Mouse (Mus musculus): Measurements from ENCODE around the gene Zfp292. TPM values are rescaled to one million over a fixed set of nuclear protein-coding genes. Genes with fewer than 3 reads are reported as not detected.
A peak's percentile ranks its signal among the peaks of the same experiment; 100 is the strongest.

Zfp292 gene
- polyA plus RNA-seq, 1 experiment from 2014 or later, result 37.4 TPM

DNA sequence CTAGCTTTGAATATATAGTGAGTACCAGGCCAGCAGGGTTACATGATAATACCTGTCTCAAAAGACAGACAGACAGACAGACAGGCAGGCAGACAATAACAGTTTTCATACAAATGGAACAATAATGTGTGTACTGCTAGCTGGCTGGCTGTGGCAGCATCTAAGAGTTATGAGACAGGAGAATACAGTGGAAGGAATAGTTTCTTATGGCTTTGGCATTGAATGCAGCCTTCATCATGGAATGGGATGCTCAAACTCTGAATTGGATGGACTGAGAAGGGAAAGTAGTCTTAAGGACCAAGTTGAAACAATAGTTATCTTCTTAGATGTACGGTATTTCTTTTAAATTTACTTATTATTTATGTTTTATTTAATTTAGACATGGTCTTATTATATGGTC, 16.6 kb upstream of the Zfp292 start:
- no peak for ATAC-seq (replicated peaks)
- H3K9me3 ChIP-seq, result no peaks in the 10 kb centered on the region
- WGBS, result 88% methylated on average over 1 of the region's 1 CpGs

DNA sequence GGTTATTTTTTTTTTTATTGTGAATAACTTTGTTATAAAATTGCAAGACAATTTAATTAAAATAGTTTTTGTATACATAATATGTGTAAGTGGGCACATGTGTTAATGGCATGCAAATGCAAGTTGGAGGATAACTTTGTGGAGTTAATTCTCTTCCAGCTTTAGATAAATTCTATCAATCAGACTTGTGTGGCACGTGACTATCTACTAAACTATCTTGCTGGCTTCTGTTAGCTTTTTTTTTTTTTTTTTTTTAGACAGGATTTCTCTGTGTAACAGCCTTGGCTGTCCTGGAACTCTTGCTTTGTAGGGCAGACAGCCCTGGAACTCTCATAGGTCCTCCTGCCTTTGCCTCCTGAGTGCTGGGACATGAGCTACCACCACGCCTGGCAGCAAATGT, 15.7 kb upstream of the Zfp292 start:
- H3K4me2 ChIP-seq (replicated peaks), result no peak overlapping the region
- H3K36me3 ChIP-seq, result no peaks in the 10 kb centered on the region
- no peaks in the 10 kb centered on the region for H3K27me3 ChIP-seq

More for the DNA sequence above, 16.6 kb upstream of the Zfp292 start:
- Histone ChIP-seq H3K4me2 (replicated peaks) (no peak overlapping the region), H3K27me3 (no peaks in the 10 kb centered on the region), H3K27ac (replicated peaks) (no peak overlapping the region), H3K9ac (replicated peaks) (no peak overlapping the region), H3K4me3 (no peak overlapping the region), H3K4me1 (no peaks in the 10 kb centered on the region), H3K36me3 (no peaks in the 10 kb centered on the region)

DNA sequence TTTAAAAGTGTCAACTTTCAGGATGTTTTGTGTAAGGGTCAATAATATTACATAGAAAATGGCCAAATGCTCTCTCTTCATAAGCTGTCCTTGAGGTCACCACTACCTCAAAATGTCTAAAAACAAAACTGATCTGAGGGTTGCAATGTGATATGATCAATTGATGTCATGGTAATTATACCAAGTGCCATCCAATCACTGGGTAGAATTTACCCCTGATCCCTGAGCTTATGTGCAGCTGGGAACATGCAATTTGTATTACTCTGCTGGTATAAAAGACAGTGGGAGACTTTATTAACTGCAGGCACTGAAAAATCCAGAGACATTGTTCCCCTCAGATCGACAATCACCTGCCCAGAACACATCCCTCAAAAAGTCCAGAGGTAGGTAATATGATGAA, 10.7 kb upstream of the Zfp292 start, which contains the start of gene Cga:
Gene Cga, plus strand, starts transcription at position 301 of the 400 bp plus-strand sequence.
- Histone ChIP-seq H3K27ac (replicated peaks) (no peak within 1 kb of the TSS), H3K36me3 (no peaks in the 10 kb centered on the region), H3K4me3 (no peak within 1 kb of the TSS), H3K4me2 (replicated peaks) (no peak within 1 kb of the TSS), H3K9me3 (no peaks in the 10 kb centered on the region), H3K4me1 (no peaks in the 10 kb centered on the region), H3K27me3 (peaks cover 10% of the 10 kb centered on the region), H3K9ac (replicated peaks) (no peak within 1 kb of the TSS)
- WGBS, result 61% methylated on average over 1 of the region's 1 CpGs
- no peak for ATAC-seq (replicated peaks)

More for the DNA sequence above, 15.7 kb upstream of the Zfp292 start:
- ATAC-seq (replicated peaks), result no peak
- H3K4me1 ChIP-seq, result no peaks in the 10 kb centered on the region
- H3K4me3 ChIP-seq, result no peak overlapping the region
- no peaks in the 10 kb centered on the region for H3K9me3 ChIP-seq
- WGBS, result 61% methylated on average over 2 of the region's 2 CpGs
- H3K9ac ChIP-seq (replicated peaks), result no peak overlapping the region
- H3K27ac ChIP-seq (replicated peaks), result no peak overlapping the region

DNA sequence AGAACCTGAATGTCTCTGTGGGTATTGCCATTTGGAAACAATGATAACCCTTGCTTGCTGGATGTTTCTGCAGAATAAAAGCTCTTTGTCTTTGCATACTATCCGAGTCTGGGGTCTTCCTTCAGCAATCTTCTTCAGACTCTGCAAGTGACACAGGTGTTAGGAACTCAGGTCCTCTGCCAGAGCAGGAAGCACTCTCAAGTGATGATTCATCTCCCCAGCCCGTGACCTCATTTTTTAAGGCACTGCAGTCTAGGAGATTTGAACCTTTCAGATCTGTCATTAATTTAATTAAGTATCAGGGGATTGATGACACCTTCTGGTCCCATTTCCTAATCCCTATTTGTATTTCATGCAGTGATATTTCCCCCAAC, 7.0 kb upstream of the Zfp292 start:
- Histone ChIP-seq H3K36me3 (no peaks in the 10 kb centered on the region), H3K4me1 (peaks cover 13% of the 10 kb centered on the region), H3K9me3 (no peaks in the 10 kb centered on the region), H3K4me2 (replicated peaks) (no peak overlapping the region), H3K4me3 (no peak overlapping the region), H3K9ac (replicated peaks) (no peak overlapping the region; the same call in 1 of the 2 replicates), H3K27ac (replicated peaks) (no peak overlapping the region), H3K27me3 (peaks cover 11% of the 10 kb centered on the region)
- 34% methylated on average over 2 of the region's 2 CpGs for WGBS
- no peak for ATAC-seq (replicated peaks)

DNA sequence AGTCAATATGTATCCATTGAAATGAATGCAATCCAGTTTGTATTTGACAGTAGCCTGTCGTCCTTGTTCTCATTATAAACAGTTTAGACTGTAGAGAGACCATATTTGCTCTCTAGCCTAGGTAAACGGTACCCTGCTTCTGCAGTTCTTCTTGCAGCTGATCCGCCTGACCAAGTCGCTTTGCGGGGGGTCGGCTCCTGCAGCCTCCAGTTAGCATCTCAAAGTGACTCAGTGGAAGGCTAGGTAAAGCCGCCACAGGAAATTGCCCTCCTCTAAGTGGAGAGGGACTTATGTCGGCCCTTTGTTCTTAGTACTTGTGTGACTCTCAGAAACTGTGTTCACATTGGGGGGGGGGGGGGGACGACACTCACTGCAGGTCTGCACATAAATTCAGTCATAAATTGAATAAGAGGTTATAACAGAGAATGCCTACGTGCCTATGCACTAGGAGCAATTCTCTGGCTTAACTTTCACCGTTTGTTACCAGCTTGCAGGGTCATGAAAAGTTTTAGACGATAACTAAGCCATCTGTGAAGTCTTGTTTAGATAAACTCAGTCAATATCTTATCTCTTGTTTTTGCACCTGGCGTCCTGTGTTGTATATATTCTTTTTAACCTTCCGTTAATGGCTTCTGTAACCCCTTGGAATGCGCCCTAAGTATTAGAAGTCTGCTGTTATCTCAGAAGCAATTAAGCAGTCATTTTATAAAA, 6.5 kb upstream of the Zfp292 start:
- Histone ChIP-seq H3K36me3 (no peaks in the 10 kb centered on the region), H3K4me1 (peaks cover 13% of the 10 kb centered on the region), H3K27ac (replicated peaks) (no peak overlapping the region), H3K9me3 (no peaks in the 10 kb centered on the region), H3K4me3 (no peak overlapping the region), H3K9ac (replicated peaks) (no peak overlapping the region; the same call in 1 of the 2 replicates), H3K27me3 (peaks cover 11% of the 10 kb centered on the region), H3K4me2 (replicated peaks) (no peak overlapping the region)
- 10% methylated on average over 15 of the region's 15 CpGs for WGBS
- ATAC-seq (replicated peaks), result no peak

DNA sequence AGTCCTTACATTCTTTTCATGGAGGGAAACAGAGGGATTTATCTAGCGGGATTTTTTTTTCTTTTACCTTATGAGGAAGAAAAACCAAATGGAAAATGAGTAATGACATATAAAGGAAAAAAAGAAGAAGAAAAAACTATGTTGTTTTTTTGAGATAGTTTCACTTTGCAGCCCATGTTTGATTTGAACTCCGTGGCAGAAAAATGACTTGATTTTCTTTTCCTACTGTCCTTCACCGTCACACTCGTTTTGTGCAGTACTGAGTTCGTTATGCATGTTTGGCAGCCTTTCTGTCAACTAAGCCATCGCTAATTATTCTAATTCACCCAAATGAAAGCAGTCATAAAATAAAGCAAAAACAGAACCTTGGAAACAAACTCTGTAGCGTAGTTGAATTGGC, 4.5 kb upstream of the Zfp292 start:
- Histone ChIP-seq H3K36me3 (no peaks in the 10 kb centered on the region), H3K4me3 (peak overlapping the region; percentile 69), H3K9me3 (no peaks in the 10 kb centered on the region), H3K4me1 (peaks cover 19% of the 10 kb centered on the region), H3K27me3 (peaks cover 11% of the 10 kb centered on the region), H3K27ac (replicated peaks) (peak overlapping the region; percentile 93), H3K9ac (replicated peaks) (peak overlapping the region; percentile 66), H3K4me2 (replicated peaks) (peak overlapping the region; percentile 79)
- 4% methylated on average over 7 of the region's 7 CpGs for WGBS
- ATAC-seq (replicated peaks), result no peak

DNA sequence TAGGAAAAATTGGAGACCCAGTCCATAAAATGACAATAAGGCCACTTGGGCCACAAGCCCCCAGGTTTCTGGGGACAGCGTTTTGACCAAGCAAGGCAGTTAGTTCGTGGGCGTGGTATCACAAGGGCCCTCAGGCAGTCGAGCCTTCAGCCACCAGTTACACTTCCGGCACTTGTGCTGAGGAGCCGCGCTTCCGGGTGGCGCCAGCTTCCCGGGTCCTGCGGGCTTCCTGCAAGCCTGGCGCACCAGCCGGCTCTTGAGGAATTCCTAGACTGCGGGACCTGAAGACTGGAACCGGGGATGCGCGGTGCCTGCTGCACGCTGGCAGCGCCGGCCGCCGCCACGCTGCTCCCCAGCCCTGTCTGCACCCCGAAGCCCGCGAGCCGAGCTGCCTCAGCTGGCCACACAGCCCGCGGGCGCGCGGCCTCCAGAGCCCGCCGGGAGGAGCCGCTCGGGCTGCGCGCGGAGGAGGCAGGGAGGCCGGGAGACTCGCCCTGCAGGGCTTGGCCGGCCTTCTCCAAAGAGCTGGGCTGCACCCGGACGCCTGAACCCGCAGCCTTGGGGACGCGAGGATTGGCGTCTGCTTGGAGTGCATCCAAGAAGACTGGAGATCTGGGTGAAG, 3.8 kb upstream of the Zfp292 start:
- H3K36me3 ChIP-seq, result no peaks in the 10 kb centered on the region
- H3K4me3 ChIP-seq, result peak overlapping the region; percentile 69
- H3K4me1 ChIP-seq, result peaks cover 19% of the 10 kb centered on the region
- peaks cover 11% of the 10 kb centered on the region for H3K27me3 ChIP-seq
- peak overlapping the region; percentile 79 for H3K4me2 ChIP-seq (replicated peaks)
- under 1% methylated on average over 48 of the region's 48 CpGs for WGBS
- peak; percentile 75 for ATAC-seq (replicated peaks)
- H3K27ac ChIP-seq (replicated peaks), result peak overlapping the region; percentile 93
- peak overlapping the region; percentile 66 for H3K9ac ChIP-seq (replicated peaks)
- H3K9me3 ChIP-seq, result no peaks in the 10 kb centered on the region

DNA sequence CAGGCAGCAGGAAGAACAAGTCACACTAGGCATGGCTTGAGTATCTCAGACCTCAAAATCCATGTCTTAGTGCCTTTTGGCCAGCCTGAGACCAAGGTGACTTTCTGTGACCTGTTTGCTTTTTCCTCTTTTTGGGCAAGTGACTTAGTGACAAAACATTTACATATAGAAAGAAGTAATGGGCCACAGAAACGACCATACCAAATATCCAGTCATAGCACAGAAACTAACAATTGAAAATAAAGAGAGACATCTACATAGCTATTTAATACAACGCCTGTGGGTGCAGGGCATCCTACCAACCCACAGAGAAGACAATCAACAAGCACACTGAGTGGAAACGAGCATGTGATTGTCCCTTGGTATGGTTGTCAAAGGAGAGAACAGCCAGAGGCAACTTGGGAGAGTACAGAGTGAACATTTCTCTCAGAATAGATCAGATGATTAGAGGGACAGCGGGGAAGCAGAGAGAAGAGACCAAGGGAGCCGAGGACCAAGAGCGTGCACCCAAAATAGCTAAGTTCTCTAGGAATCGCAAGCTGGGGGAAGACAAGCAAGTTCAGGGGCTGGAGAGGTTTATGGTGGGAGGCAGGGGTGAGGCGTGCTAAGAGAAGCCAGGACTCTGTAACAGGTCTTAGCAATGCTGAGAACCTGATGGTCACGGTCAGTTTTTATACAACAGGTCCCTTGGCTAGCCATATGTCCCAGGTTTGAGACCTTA, 3.0 kb upstream of the Zfp292 start:
- 56% methylated on average over 9 of the region's 9 CpGs for WGBS
- H3K27me3 ChIP-seq, result peaks cover 9% of the 10 kb centered on the region
- peak overlapping the region; percentile 69 for H3K4me3 ChIP-seq
- H3K4me1 ChIP-seq, result peaks cover 26% of the 10 kb centered on the region
- H3K36me3 ChIP-seq, result no peaks in the 10 kb centered on the region
- no peak for ATAC-seq (replicated peaks)
- H3K9ac ChIP-seq (replicated peaks), result no peak overlapping the region
- H3K9me3 ChIP-seq, result no peaks in the 10 kb centered on the region
- peak overlapping the region; percentile 79 for H3K4me2 ChIP-seq (replicated peaks)
- H3K27ac ChIP-seq (replicated peaks), result peak overlapping the region; percentile 93; the same call in 1 of the 2 replicates

DNA sequence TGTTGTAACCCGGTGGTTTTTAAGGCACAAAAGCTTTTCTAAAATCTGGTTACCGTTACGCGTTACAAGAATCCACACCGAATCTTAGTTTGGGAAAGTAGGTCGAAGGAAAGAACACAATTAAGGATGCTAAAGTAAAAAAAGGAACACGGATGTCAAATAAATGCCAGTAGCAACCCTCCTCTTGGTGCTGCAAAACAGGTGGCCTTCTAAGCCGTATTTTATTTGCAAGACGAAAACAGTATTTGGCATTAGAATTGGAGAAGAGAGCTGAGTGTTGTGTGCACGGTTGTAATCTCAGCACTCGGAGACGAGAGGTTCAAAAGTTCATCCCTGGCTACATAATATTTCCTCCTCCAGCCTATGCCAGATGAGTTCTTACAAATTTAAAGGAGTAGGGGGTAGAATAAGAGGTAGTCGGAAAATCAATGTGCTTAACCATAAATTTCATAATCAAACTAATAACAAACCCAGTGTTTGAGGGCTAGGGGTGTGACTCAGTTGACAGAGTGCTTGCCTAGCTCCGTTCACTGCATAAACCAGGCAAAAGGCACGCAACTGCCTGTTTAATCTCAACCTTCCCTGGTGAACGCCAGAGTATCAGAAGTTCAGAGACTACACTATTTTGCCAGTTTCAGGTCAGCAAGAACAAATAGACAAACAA, 738 bp upstream of the Zfp292 start:
- H3K9ac ChIP-seq (replicated peaks), result peak overlapping the region; percentile 99
- no peaks in the 10 kb centered on the region for H3K9me3 ChIP-seq
- peak overlapping the region; percentile 90 for H3K4me3 ChIP-seq
- H3K27me3 ChIP-seq, result peaks cover 2% of the 10 kb centered on the region
- 42% methylated on average over 16 of the region's 16 CpGs for WGBS
- peaks cover 34% of the 10 kb centered on the region for H3K4me1 ChIP-seq
- peak overlapping the region; percentile 99 for H3K27ac ChIP-seq (replicated peaks)
- H3K36me3 ChIP-seq, result no peaks in the 10 kb centered on the region
- no peak for ATAC-seq (replicated peaks)
- H3K4me2 ChIP-seq (replicated peaks), result peak overlapping the region; percentile 61

DNA sequence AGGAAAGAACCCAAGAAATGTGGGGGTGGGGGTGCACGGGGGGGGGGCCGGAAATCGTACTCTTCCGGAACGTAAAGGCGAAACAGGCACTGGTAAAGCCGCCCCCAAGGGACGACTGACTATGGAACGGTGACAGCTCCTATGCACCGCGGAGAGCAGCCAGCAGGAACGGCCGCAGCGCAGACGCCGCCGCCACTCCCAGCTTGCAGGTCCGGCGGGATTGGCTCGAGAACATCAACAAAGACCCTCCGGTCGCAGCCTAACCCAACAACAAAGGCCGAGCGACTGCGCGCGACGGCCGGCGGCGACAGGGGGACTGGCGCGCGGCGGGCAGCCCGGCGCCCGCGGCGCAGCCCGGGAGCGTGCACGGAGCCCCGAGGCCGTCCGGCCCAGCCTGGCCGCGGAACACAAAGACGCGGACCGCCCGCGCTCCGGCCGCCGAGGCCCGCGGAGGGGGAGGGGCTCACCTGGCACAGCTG, 430 bp downstream of the Zfp292 start:
- Histone ChIP-seq H3K4me1 (peaks cover 30% of the 10 kb centered on the region), H3K27me3 (no peaks in the 10 kb centered on the region), H3K9me3 (no peaks in the 10 kb centered on the region), H3K36me3 (no peaks in the 10 kb centered on the region), H3K9ac (replicated peaks) (peak overlapping the region; percentile 99), H3K27ac (replicated peaks) (peak overlapping the region; percentile 99), H3K4me3 (peak overlapping the region; percentile 90), H3K4me2 (replicated peaks) (peak overlapping the region; percentile 61)
- under 1% methylated on average over 45 of the region's 58 CpGs for WGBS
- peak; percentile 70 for ATAC-seq (replicated peaks)

DNA sequence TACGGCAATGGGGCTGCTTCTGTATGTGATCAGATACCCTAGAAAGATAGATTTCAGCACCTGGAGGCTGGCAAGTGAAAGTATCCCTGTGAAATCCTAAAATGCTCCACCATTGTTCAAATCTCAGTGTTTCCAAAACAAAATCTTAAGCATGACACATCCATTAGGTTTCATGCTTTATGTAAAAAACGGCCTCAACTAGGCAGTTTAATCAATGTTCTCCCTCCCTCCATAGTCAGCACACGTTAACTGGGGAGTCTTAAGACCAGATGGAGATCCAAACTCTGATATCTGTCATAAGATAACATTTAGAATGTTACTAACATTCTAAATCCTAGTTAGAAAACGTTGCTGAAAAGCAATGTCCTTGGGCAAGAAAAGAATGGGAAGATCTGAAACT, 909 bp downstream of the Zfp292 start:
- ATAC-seq (replicated peaks), result no peak
- WGBS, result 11% methylated on average over 4 of the region's 4 CpGs
- H3K9me3 ChIP-seq, result no peaks in the 10 kb centered on the region
- 0 out of 2 replicates have a peak, but pooled peaks cover 1% of the 10 kb centered on the region for H3K36me3 ChIP-seq
- H3K4me3 ChIP-seq, result peak overlapping the region; percentile 90
- no peaks in the 10 kb centered on the region for H3K27me3 ChIP-seq
- H3K4me2 ChIP-seq (replicated peaks), result peak overlapping the region; percentile 61
- peaks cover 29% of the 10 kb centered on the region for H3K4me1 ChIP-seq
- H3K9ac ChIP-seq (replicated peaks), result peak overlapping the region; percentile 99
- H3K27ac ChIP-seq (replicated peaks), result peak overlapping the region; percentile 99
